ENCODE assay signal across 10 mouse cellular contexts in genomic region chr3:123905928-123906721, GRCm38 (mm10).
DNase-seq lines count a peak whose midpoint lies in the region; ATAC-seq and TF ChIP-seq lines count a peak whose summit lies in the region.
"Had no signal": no experiment of that assay in that cellular context is flagged by ENCODE, and none has a peak within 500 bp of the region (broad histone marks: within the 10 kb centered on the region; RNA-seq: fewer than 3 reads in every experiment).

No protein-coding gene starts in this region.

- H3K27me3 ChIP-seq in kidney, postnatal 0 days (ENCODE audit: insufficient read depth, low read length), result no peaks in the 10 kb centered on the region
- H3K27me3 ChIP-seq in hindbrain, embryonic 13.5 days, result no peaks in the 10 kb centered on the region
- no peaks in the 10 kb centered on the region for H3K27me3 ChIP-seq in neural tube, embryonic 12.5 days (replicated peaks)
- H3K27me3 ChIP-seq: embryonic facial prominence, embryonic 12.5 days; megakaryocyte, embryonic 14.5 days had no signal

- no peaks in the 10 kb centered on the region for H3K9me3 ChIP-seq in kidney, postnatal 0 days (replicated peaks; ENCODE audit: low read length)
- H3K9me3 ChIP-seq in hindbrain, embryonic 13.5 days, result no peaks in the 10 kb centered on the region
- no peaks in the 10 kb centered on the region for H3K9me3 ChIP-seq in neural tube, embryonic 12.5 days
- H3K9me3 ChIP-seq: embryonic facial prominence, embryonic 12.5 days; megakaryocyte, embryonic 14.5 days had no signal

- WGBS in kidney, postnatal 0 days, result 22% methylated on average over 9 of the region's 9 CpGs
- WGBS in hindbrain, embryonic 13.5 days, result 23% methylated on average over 9 of the region's 9 CpGs
- WGBS in neural tube, embryonic 12.5 days, result 36% methylated on average over 9 of the region's 9 CpGs

- H3K4me3 ChIP-seq in kidney, postnatal 0 days (replicated peaks; ENCODE audit: low read depth, low read length), result no peak overlapping the region
- H3K4me3 ChIP-seq in hindbrain, embryonic 13.5 days, result no peak overlapping the region
- no peak overlapping the region for H3K4me3 ChIP-seq in neural tube, embryonic 12.5 days
- H3K4me3 ChIP-seq: embryonic facial prominence, embryonic 12.5 days; megakaryocyte, embryonic 14.5 days had no signal

- H3K36me3 ChIP-seq in kidney, postnatal 0 days (ENCODE audit: insufficient read depth, low read length), result no peaks in the 10 kb centered on the region
- H3K36me3 ChIP-seq in hindbrain, embryonic 13.5 days, result no peaks in the 10 kb centered on the region
- H3K36me3 ChIP-seq in neural tube, embryonic 12.5 days, result no peaks in the 10 kb centered on the region
- H3K36me3 ChIP-seq: embryonic facial prominence, embryonic 12.5 days had no signal

- H3K27ac ChIP-seq in kidney, postnatal 0 days, result no peak overlapping the region; the same call in 1 of the 2 replicates
- peak overlapping the region; percentile 60; the same call in 1 of the 2 replicates for H3K27ac ChIP-seq in hindbrain, embryonic 13.5 days
- H3K27ac ChIP-seq in neural tube, embryonic 12.5 days, result no peak overlapping the region
- H3K27ac ChIP-seq: embryonic facial prominence, embryonic 12.5 days had no signal

- no peak overlapping the region for H3K9ac ChIP-seq in kidney, postnatal 0 days (ENCODE audit: low read depth, low read length)
- H3K9ac ChIP-seq in hindbrain, embryonic 13.5 days, result no peak overlapping the region
- H3K9ac ChIP-seq in neural tube, embryonic 12.5 days, result no peak overlapping the region
- H3K9ac ChIP-seq: embryonic facial prominence, embryonic 12.5 days had no signal

- peak overlapping the region; percentile 18; the same call in 1 of the 2 replicates for H3K4me2 ChIP-seq in kidney, postnatal 0 days (ENCODE audit: low read length)
- peak overlapping the region; percentile 13; the same call in 1 of the 2 replicates for H3K4me2 ChIP-seq in hindbrain, embryonic 13.5 days
- no peak overlapping the region for H3K4me2 ChIP-seq in neural tube, embryonic 12.5 days (replicated peaks)
- H3K4me2 ChIP-seq: embryonic facial prominence, embryonic 12.5 days had no signal

- H3K4me1 ChIP-seq in kidney, postnatal 0 days (replicated peaks; ENCODE audit: insufficient read depth, low read length), result no peaks in the 10 kb centered on the region
- peaks cover 5% of the 10 kb centered on the region for H3K4me1 ChIP-seq in hindbrain, embryonic 13.5 days (replicated peaks)
- no peaks in the 10 kb centered on the region for H3K4me1 ChIP-seq in neural tube, embryonic 12.5 days
- H3K4me1 ChIP-seq: embryonic facial prominence, embryonic 12.5 days; megakaryocyte, embryonic 14.5 days had no signal

- DNase-seq in kidney, postnatal 0 days (ENCODE audit: low spot score), result peak; percentile 56
- no peak for DNase-seq in kidney, postnatal 25 days
- DNase-seq in cerebellum, adult 9-11 months, result peak; percentile 24
- DNase-seq in adrenal gland, postnatal 4 days (ENCODE audit: low spot score in 2 of 2), result no peak
- no peak for DNase-seq in MN1 (ENCODE audit: low spot score)

- no peak for TF ChIP-seq CTCF in kidney, postnatal 0 days (IDR thresholded peaks at IDR 0.05; ENCODE audit: low read depth)

- ATAC-seq in kidney, postnatal 0 days (replicated peaks; ENCODE audit: low FRiP score, low read depth), result no peak
- ATAC-seq in hindbrain, embryonic 13.5 days (ENCODE audit: low FRiP score), result peak; percentile 77
- 0 out of 2 replicates have a peak, but pooled peaks have one; percentile 53 for ATAC-seq in neural tube, embryonic 12.5 days (ENCODE audit: low FRiP score, low read depth)
- no peak for ATAC-seq in erythroid progenitor cell, adult 5-6 weeks (replicated peaks; ENCODE audit: low FRiP score, poor library complexity, severe bottlenecking)

Comparison
In these comparisons a context has a peak if more than half of its experiments do, and no peak if none do; other contexts are left out.
1. DNase-seq: peak in kidney, postnatal 0 days (single experiment) and cerebellum, adult 9-11 months (single experiment); none in kidney, postnatal 25 days (0 of 2), adrenal gland, postnatal 4 days (0 of 2) and MN1 (single experiment).
2. ATAC-seq: peak in hindbrain, embryonic 13.5 days (single experiment) and neural tube, embryonic 12.5 days (single experiment); none in kidney, postnatal 0 days (single experiment) and erythroid progenitor cell, adult 5-6 weeks (single experiment).